Mouse (Mus musculus): ENCODE measurements around the gene Gm5798. TPM values are rescaled to one million over a fixed set of nuclear protein-coding genes. Genes with fewer than 3 reads are reported as not detected.
"Not testable (repeated sequence)": the region's sequence is repeated elsewhere in the genome, so short reads cannot be mapped to it uniquely, and the experiment has no call there.

Gm5798 gene
- polyA plus RNA-seq (2015; fragmentation: Nextera tagmentation; extraction: Ambion mirVana): not detected in 2 replicates

DNA sequence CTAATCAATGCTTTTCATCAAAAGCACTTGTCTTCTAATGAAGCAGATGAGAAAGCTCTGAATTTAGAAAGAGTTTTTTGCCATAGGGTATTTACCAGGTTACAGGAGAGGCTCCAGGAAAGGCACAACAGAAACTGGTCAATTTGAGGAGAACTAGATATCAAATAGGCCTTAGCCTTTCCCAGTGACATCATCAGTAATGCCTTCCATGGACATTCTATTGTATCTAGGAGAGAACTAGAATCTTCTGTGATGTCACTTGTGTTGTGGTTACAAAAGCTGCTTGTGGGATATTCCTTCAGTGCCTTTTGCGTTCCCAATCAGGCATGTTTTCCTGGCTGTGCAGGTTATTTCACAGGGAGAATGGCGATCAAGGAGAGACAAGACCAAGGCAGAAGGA, at the start of gene Gm5798:
Gm5798 (plus strand) TSS at position 301 of the 400 bp plus-strand sequence.
- H3K4me3 ChIP-seq (ENCODE audit: low read depth, low read length); H3K27ac ChIP-seq (ENCODE audit: low read depth); H3K9me3 ChIP-seq (ENCODE audit: low read length); H3K4me2 ChIP-seq (ENCODE audit: low read depth, low read length); DNase-seq; H3K36me3 ChIP-seq (replicated peaks; ENCODE audit: insufficient read depth, low read length); H3K9ac ChIP-seq (replicated peaks); ATAC-seq; H3K27me3 ChIP-seq (ENCODE audit: insufficient read depth, low read length); H3K4me1 ChIP-seq (ENCODE audit: insufficient read depth): not testable (repeated sequence)
- 41% methylated on average over 2 of the region's 2 CpGs for WGBS (ENCODE audit: insufficient replicate concordance)

DNA sequence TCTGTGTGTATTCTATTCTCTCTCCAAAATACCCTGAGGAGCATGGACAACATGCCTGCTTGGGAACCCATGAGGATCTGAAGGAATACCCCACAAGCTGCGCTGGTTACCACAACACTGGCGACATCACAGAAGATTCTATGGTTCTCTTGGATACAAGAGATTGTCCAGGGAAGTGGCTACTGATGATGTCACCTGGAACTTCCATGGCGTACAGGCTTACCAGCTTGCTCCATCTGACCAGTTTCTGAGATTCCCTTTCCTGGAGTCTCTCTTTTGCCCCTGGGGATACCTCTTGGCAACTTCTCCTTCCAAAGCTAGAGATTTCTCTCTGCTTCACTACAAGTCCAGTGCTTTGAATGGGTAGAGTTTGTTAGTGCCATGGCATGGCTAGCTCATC, 37.9 kb downstream of the Gm5798 start, which contains the start of gene Gm7945:
Gm7945 (minus strand) TSS at position 101 of the 400 bp plus-strand sequence.
- not testable (repeated sequence) for H3K36me3 ChIP-seq (replicated peaks; ENCODE audit: insufficient read depth, low read length); H3K4me3 ChIP-seq (ENCODE audit: low read depth, low read length); ATAC-seq; H3K4me2 ChIP-seq (ENCODE audit: low read depth, low read length); H3K27me3 ChIP-seq (ENCODE audit: insufficient read depth, low read length); H3K9me3 ChIP-seq (ENCODE audit: low read length); H3K4me1 ChIP-seq (ENCODE audit: insufficient read depth); DNase-seq; H3K9ac ChIP-seq (replicated peaks); H3K27ac ChIP-seq (ENCODE audit: low read depth)
- no CpG with 5 or more reads among the region's 3 CpGs for WGBS (ENCODE audit: insufficient replicate concordance)

Other genes starting within 250 kb of the Gm5798 start
- gene Mat1a, start 243.6 kb upstream of the Gm5798 start, polyA plus RNA-seq (2015; fragmentation: Nextera tagmentation; extraction: Ambion mirVana): 1,129 and 1,137 TPM in 2 replicates
- gene Sftpa1, start 216.8 kb upstream of the Gm5798 start, polyA plus RNA-seq (2015; fragmentation: Nextera tagmentation; extraction: Ambion mirVana): 0.33 and 1.3 TPM in 2 replicates
- gene Mbl1, start 197.2 kb upstream of the Gm5798 start, polyA plus RNA-seq (2015; fragmentation: Nextera tagmentation; extraction: Ambion mirVana): 66.5 and 67.0 TPM in 2 replicates
- gene Sftpd, start 163.5 kb upstream of the Gm5798 start, polyA plus RNA-seq (2015; fragmentation: Nextera tagmentation; extraction: Ambion mirVana): 1.9 and 2.0 TPM in 2 replicates
- not detected in 2 replicates for gene Gm2832, start 69.8 kb upstream of the Gm5798 start, polyA plus RNA-seq (2015; fragmentation: Nextera tagmentation; extraction: Ambion mirVana)
- gene Gm7945, start 37.8 kb downstream of the Gm5798 start, polyA plus RNA-seq (2015; fragmentation: Nextera tagmentation; extraction: Ambion mirVana): not detected in 2 replicates
- gene Gm6482, start 59.7 kb downstream of the Gm5798 start, polyA plus RNA-seq (2015; fragmentation: Nextera tagmentation; extraction: Ambion mirVana): not detected in 2 replicates
- gene Gm7954, start 104.9 kb downstream of the Gm5798 start, polyA plus RNA-seq (2015; fragmentation: Nextera tagmentation; extraction: Ambion mirVana): not detected in 2 replicates
- gene Gm3486, start 140.9 kb downstream of the Gm5798 start, polyA plus RNA-seq (2015; fragmentation: Nextera tagmentation; extraction: Ambion mirVana): not detected in 2 replicates
- not detected in 2 replicates for gene Gm7970, start 207.0 kb downstream of the Gm5798 start, polyA plus RNA-seq (2015; fragmentation: Nextera tagmentation; extraction: Ambion mirVana)
- gene 1700049E17Rik2, start 224.6 kb downstream of the Gm5798 start, polyA plus RNA-seq (2015; fragmentation: Nextera tagmentation; extraction: Ambion mirVana): not detected in 2 replicates